Mouse (Mus musculus): Measurements from ENCODE around the gene Dgki. TPM values are rescaled to one million over a fixed set of nuclear protein-coding genes. Genes with fewer than 3 reads are reported as not detected.
"Not testable (repeated sequence)": the region's sequence is repeated elsewhere in the genome, so short reads cannot be mapped to it uniquely, and the experiment has no call there.

Dgki gene
- total RNA-seq, 1 experiment from 2014 or later: not detected

GRCm38 (mm10) chr6:37197745-37198144 is 102.2 kb downstream of the Dgki start:
- ATAC-seq (replicated peaks; ENCODE audit: insufficient number of reproducible peaks, low FRiP score, low TSS enrichment, poor library complexity, severe bottlenecking): no peak

- no peak for ATAC-seq (replicated peaks; ENCODE audit: insufficient number of reproducible peaks, low FRiP score, low TSS enrichment, poor library complexity, severe bottlenecking)
Measured at GRCm38 (mm10) chr6:37196870-37197269, 103.1 kb downstream of the Dgki start.

GRCm38 (mm10) chr6:37195766-37196165 is 104.2 kb downstream of the Dgki start:
- ATAC-seq (replicated peaks; ENCODE audit: insufficient number of reproducible peaks, low FRiP score, low TSS enrichment, poor library complexity, severe bottlenecking): no peak

GRCm38 (mm10) chr6:37181961-37182360 is 118.0 kb downstream of the Dgki start:
- ATAC-seq (replicated peaks; ENCODE audit: insufficient number of reproducible peaks, low FRiP score, low TSS enrichment, poor library complexity, severe bottlenecking): no peak

DNA sequence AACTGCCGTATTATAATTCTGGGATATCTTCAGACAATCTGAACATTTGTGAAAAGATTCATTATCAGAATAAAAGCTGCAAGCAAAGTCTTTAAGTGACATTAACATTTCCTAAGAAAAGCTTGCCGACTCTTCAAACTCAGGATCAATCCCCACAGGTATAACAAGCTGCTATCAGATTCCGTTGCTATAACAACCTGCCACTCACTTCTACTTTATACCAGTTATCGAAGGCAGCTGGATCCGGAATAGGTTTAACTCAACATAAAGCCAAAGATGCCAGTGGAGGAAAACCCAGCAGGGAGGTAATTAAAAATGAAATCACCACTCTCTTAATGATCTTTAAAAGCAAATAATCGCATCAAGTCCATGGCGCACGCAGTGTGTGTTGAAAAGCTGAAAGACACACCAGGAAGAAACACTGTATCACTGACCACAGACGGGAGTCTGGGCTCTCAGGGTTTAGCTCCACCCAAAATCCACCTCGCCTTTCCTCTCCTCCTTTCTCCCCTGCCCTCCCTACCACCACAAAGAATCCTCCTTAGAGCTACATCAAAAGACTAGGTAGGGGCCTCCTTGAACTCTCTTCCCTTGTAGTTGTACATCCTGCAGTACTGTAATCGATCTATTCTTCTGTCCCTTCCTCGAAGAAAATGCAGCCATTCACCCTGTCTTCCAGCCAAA is 128.7 kb downstream of the Dgki start:
- ATAC-seq (replicated peaks; ENCODE audit: insufficient number of reproducible peaks, low FRiP score, low TSS enrichment, poor library complexity, severe bottlenecking): no peak

DNA sequence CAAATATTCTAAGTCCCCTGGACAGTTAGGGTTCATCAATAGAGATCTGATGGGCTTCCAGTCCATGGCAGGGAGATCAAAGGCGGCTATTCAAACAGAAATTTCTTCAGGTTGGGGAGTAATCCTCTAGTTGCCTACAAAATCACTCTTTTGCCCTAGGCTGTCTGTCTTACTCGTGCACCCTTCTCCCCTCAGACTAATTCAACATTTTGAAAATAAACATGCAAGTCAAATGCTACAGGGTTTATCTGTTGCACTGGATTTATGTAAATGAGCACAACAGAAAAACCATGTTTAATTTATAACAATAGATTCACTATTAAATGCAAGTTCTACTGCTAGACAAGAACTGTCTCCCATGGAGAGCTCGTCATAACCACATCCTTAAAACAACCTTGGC is 141.1 kb downstream of the Dgki start:
- ATAC-seq (replicated peaks; ENCODE audit: insufficient number of reproducible peaks, low FRiP score, low TSS enrichment, poor library complexity, severe bottlenecking): no peak

- ATAC-seq (replicated peaks; ENCODE audit: insufficient number of reproducible peaks, low FRiP score, low TSS enrichment, poor library complexity, severe bottlenecking): no peak
Measured at GRCm38 (mm10) chr6:37154051-37154450, 145.9 kb downstream of the Dgki start.

DNA sequence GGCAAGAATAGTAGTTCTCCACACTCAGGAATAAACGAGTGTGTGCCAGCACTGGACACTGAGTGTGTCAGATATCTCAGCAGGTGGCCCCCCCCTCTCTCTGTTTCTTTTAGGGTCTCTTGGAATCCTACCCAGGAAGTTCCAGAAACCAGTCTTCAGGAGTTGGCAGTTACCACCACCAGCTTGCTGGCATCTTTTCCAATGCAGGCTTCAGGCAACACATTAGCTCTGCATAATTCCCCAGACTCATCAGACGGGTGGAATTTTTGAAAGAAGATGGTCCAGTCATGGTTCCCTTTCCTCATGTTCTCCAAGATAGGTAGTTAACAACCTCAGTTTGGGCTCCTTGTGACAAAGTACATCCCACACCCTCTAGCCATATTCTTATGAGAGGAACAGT is 149.5 kb downstream of the Dgki start:
- no peak for ATAC-seq (replicated peaks; ENCODE audit: insufficient number of reproducible peaks, low FRiP score, low TSS enrichment, poor library complexity, severe bottlenecking)

DNA sequence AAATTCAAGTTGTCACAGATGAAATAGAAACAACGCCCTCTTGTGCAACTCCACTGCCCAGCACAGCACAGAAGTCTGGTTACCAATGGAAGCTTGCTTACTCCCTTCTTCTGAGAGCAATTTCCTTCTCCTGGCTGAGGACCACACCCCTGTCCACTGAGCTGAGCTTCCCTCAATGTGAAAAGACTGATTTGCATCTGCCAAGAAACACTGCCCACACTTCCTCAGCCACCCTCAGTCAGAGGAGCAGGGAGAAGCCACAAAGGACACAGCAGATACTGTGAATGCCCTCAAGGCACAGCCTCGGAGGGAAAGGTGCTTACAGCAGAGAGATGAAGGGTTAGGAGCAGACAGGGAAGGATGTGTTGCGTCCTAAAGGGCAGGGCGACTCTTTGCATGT is 149.9 kb downstream of the Dgki start:
- no peak for ATAC-seq (replicated peaks; ENCODE audit: insufficient number of reproducible peaks, low FRiP score, low TSS enrichment, poor library complexity, severe bottlenecking)

DNA sequence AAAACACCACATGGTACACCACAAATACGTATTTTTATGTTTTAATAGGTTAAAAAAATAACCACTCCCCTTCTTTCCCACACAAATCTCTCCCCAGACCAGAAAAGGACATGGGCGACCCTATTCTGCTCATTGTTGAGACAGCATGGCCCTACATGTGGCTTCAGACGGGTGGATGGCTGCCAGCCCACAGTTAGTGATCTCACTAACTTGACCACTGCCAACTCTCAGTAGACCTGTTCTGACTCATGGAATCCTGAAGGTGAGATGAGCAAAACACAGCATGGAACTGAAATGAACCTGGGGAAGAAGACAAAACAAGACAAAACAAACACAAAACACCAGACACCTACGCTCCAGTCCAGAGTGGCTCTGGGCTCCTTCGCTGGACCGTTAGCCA is 150.8 kb downstream of the Dgki start:
- ATAC-seq (replicated peaks; ENCODE audit: insufficient number of reproducible peaks, low FRiP score, low TSS enrichment, poor library complexity, severe bottlenecking): no peak

DNA sequence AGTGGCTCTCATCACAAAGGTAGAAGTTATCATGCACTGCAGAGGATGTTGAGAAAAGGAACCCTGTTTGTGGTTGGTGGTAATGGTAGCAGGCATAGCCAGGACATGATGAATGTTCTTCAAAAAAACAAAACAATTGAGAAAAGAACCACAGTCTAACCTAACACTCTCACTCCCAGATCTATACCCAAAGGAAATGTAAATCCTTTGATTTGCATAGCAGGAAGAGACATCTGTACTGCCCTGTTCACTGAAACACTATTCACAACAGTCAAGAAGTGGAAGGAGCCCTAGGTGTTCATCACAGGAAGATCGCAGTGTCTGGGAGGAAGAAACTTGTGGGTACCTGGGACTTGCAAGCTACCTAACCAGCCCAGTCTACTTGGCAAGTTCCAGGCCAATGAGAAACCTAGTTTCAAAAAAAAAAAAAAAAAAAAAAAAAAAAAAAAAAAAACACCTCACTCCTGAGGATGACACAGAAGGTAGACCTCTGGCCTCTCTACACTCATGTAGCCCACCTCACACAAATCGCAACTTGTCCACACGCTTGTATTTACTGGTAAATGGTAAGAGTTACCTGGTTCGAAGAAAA is 152.5 kb downstream of the Dgki start:
- no peak for ATAC-seq (replicated peaks; ENCODE audit: insufficient number of reproducible peaks, low FRiP score, low TSS enrichment, poor library complexity, severe bottlenecking)

GRCm38 (mm10) chr6:37143867-37144163 is 156.2 kb downstream of the Dgki start:
- no peak for ATAC-seq (replicated peaks; ENCODE audit: insufficient number of reproducible peaks, low FRiP score, low TSS enrichment, poor library complexity, severe bottlenecking)

DNA sequence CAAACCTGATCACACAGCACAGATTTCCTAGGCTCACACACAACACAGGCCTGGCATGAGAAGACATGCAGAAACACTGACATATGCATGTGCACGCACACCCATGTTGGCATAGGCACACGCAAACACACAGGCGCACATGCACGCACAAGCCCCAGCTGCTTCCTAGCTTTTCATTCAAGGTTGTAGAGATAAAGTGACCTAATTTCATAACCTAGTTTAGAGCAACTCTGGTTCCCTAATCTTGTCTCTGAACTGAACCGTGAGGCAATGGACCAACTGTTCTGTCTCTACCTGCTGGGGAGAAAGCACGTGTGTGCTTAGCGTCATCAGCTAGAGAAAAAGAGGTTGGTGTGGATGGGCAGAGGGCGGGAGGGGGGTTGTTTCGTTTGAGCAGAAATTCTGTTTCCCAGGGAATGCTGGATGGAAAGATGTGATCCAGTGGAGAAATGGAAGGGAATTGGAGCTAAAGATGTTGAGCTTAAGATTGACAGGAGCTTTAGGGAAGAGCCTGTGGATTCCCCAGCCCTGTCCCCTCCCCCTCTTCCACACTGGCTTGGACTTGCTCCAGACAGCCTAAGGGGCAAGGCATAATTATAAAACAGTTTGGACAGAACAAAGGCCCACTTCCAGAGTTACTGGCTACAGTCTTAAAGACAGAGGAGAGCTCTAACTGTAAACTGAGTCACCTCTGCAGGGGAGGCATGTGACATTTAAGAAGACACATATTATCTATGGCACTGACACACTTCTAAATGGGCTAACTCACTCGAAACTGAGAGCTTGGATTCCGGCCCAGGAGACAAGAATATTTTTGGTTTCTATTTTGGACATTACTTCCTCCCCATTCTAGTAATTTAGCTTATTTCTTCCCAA is 156.8 kb downstream of the Dgki start:
- no peak for ATAC-seq (replicated peaks; ENCODE audit: insufficient number of reproducible peaks, low FRiP score, low TSS enrichment, poor library complexity, severe bottlenecking)

DNA sequence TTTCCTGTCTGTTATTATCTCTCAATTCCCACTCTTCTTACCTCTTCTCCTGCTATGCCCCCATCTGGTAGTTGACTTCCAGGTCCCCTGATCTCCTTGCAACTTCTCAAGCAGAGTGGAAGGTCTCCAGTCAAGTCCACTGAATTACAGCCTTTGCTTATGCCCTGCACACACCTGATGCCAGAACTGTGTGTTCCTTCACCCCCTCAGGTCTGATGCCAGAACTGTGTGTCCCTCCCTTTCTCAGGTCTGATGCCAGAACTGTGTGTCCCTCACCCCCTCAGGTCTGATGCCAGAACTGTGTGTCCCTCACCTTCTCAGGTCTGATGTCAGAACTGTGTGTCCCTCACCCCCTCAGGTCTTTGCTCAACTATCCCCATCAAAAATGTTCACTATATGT is 161.2 kb downstream of the Dgki start:
- ATAC-seq (replicated peaks; ENCODE audit: insufficient number of reproducible peaks, low FRiP score, low TSS enrichment, poor library complexity, severe bottlenecking): no peak

DNA sequence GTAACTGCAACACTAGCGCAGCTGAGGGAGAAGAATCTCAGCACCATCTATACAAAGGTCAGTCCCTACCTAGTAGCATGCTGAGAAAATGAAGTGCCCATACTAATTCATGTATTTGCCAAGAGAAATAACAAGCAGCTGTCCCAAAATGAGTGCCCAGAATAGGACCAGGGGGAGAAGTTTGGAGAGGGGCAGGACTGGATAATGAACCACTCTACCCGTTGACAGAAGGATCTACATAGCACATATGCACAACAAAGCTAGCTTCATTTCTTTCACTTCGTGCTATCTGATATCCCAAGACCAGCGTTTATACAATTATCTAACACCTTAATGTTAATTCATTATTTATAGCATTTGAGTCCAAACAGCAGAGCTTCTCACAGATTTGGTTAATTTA is 168.7 kb downstream of the Dgki start:
- no peak for ATAC-seq (replicated peaks; ENCODE audit: insufficient number of reproducible peaks, low FRiP score, low TSS enrichment, poor library complexity, severe bottlenecking)

DNA sequence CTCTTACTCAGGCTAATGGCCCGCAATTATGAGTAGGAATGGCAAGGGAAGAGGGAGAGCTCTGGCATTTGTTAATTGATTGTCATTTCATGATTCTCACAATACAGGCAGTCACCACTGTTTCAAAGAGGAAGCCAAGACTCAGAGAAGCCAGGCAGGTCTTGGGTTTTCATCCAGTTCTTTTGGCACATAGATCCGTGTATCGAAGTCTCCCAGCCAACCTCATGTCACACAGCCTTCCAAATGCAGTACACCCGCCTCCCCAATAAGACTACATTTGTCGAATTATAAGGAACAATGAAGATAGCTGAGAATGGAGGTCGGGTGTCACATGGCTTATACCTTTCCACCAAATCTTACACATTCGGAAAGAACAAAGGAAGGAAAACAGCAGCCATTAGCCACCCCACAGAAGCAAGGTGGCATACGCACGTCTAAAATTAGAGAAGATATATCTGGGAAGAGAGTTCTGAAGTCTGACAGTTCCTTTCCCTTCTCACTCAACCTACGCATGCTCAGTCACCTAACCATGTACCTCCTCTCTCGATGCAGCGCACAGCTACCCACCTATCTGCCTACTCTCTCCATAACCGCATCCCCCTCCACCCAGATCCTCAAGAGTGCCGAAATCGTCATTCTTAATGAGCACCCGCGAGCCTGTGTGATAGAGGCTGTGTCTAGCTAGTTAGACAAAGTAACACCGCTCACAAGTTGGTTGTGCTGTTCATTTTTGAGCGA is 179.4 kb downstream of the Dgki start:
- ATAC-seq (replicated peaks; ENCODE audit: insufficient number of reproducible peaks, low FRiP score, low TSS enrichment, poor library complexity, severe bottlenecking): no peak

GRCm38 (mm10) chr6:37119205-37119604 is 180.8 kb downstream of the Dgki start:
- no peak for ATAC-seq (replicated peaks; ENCODE audit: insufficient number of reproducible peaks, low FRiP score, low TSS enrichment, poor library complexity, severe bottlenecking)

DNA sequence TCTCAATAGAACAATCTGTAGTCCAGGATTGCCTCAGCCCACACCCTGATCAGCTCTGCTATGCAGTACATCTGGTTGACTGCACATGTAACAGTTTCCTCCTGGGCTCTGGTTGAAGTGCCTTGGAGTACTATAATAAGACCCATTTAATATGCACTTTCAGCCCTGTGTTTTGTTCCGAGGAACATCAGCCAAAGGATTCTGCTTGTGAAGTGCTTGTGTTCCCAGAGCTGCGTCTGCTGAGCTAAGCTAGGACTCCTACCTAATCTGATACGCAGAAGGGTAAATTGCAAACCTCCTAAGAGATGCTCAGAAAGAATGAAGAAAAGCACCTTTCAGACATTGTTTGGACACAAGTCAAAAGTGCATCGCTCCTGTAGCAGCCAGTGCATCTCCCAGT is 186.9 kb downstream of the Dgki start:
- no peak for ATAC-seq (replicated peaks; ENCODE audit: insufficient number of reproducible peaks, low FRiP score, low TSS enrichment, poor library complexity, severe bottlenecking)

DNA sequence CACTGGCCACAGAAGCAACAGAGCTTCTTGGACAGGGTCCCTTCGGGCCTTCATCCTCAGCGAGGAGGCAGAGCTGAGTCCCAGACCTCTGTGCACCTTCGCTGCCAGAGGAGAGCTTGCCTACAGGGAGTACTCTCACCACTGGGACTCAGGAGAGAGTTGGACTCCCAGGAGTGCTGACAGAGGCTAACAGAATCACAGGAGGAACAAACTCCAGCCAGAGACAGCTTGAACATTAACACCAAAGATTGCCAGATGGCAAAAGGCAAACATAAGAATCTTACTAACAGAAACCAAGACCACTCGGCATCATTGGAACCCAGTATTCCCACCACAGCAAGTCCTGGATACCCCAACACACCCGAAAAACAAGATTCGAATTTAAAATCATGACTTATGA is 193.7 kb downstream of the Dgki start:
- ATAC-seq (replicated peaks; ENCODE audit: insufficient number of reproducible peaks, low FRiP score, low TSS enrichment, poor library complexity, severe bottlenecking): not testable (repeated sequence)

Data from monocyte, adult 5-6 weeks (primary cell).